Mouse (Mus musculus): ENCODE results near the gene Bnip1. TPM values are rescaled to one million over a fixed set of nuclear protein-coding genes. Genes with fewer than 3 reads are reported as not detected.

Gene Bnip1
- polyA plus RNA-seq, 1 experiment = 21.4 TPM

DNA sequence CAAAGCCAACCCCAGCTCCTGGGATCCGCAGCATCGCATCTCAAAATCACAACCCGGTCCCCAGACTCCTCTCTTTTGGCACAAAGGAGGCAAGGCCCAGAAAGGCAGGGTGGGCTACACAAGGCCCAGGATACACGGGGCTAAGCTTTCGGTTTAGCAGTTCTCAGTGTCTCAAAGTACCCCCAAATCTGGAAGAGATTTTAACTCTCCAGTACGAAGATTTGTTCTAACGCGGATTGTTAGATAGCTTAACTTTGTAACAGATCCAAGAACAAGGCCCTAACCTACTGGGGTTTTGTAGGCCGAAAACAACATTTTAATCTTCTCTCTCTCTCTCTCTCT, 59.5 kb downstream of the Bnip1 start:
- Histone ChIP-seq H3K27me3 (replicated peaks; ENCODE audit: control insufficient read depth, insufficient read depth, low read length) (peaks cover 19% of the 10 kb centered on the region), H3K4me1 (ENCODE audit: control insufficient read depth, insufficient read depth, low read length) (no peaks in the 10 kb centered on the region), H3K36me3 (ENCODE audit: control insufficient read depth, insufficient read depth, low read length) (no peaks in the 10 kb centered on the region), H3K27ac (ENCODE audit: insufficient read depth, low read depth, low read length) (no peak overlapping the region), H3K4me3 (ENCODE audit: insufficient read depth, low read depth, low read length) (no peak overlapping the region)
- no peak for DNase-seq
- 23% methylated on average over 9 of the region's 9 CpGs for WGBS
- TF ChIP-seq POLR2A (IDR thresholded peaks at IDR 0.05; ENCODE audit: low read depth, low read length) (no peak), CTCF (conservative IDR thresholded peaks at IDR 0.05; ENCODE audit: insufficient read depth, insufficient read length, low read depth, low read length) (no peak)

GRCm38 (mm10) chr17:26840922-26841731, 60.3 kb downstream of the Bnip1 start:
- 4% methylated on average over 48 of the region's 48 CpGs for WGBS

DNA sequence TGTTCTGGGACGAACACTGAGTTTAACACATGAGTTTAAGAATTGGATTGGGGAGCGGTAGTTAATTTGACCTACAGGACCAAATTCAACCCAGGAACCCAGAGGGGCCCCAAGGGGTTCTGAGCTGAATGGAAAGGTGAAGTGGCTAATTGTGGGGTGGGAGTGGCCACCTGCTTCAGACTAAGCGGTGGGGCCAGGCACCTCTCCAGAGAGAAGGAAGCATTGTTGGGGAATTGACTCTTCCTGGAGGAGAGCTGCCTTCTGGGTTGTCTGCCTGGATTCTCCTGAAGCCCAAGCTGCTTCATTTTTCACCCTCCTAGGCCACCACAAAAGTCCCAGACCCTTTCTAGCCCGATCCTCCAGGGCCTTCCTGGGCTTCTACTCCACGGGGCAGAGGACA, 61.1 kb downstream of the Bnip1 start:
- Histone ChIP-seq H3K36me3 (ENCODE audit: control insufficient read depth, insufficient read depth, low read length) (no peaks in the 10 kb centered on the region), H3K4me3 (ENCODE audit: insufficient read depth, low read depth, low read length) (no peak overlapping the region), H3K4me1 (ENCODE audit: control insufficient read depth, insufficient read depth, low read length) (no peaks in the 10 kb centered on the region), H3K27ac (ENCODE audit: insufficient read depth, low read depth, low read length) (no peak overlapping the region), H3K27me3 (replicated peaks; ENCODE audit: control insufficient read depth, insufficient read depth, low read length) (peaks cover 17% of the 10 kb centered on the region)
- TF ChIP-seq POLR2A (IDR thresholded peaks at IDR 0.05; ENCODE audit: low read depth, low read length) (no peak), CTCF (conservative IDR thresholded peaks at IDR 0.05; ENCODE audit: insufficient read depth, insufficient read length, low read depth, low read length) (no peak)
- 9% methylated on average over 5 of the region's 5 CpGs for WGBS
- no peak for DNase-seq

More at GRCm38 (mm10) chr17:26840922-26841731, 60.3 kb downstream of the Bnip1 start:
- Histone ChIP-seq H3K27me3 (replicated peaks; ENCODE audit: control insufficient read depth, insufficient read depth, low read length) (peaks cover 18% of the 10 kb centered on the region), H3K4me3 (ENCODE audit: insufficient read depth, low read depth, low read length) (no peak overlapping the region), H3K27ac (ENCODE audit: insufficient read depth, low read depth, low read length) (no peak overlapping the region), H3K36me3 (ENCODE audit: control insufficient read depth, insufficient read depth, low read length) (no peaks in the 10 kb centered on the region), H3K4me1 (ENCODE audit: control insufficient read depth, insufficient read depth, low read length) (no peaks in the 10 kb centered on the region)
- TF ChIP-seq POLR2A (IDR thresholded peaks at IDR 0.05; ENCODE audit: low read depth, low read length) (no peak), CTCF (conservative IDR thresholded peaks at IDR 0.05; ENCODE audit: insufficient read depth, insufficient read length, low read depth, low read length) (no peak)
- DNase-seq = no peak

Other genes with a start within 250 kb of the Bnip1 start
- gene Ergic1, start 219.6 kb upstream of the Bnip1 start, polyA plus RNA-seq (2012; rRNA removed) = 131 and 141 TPM in 2 replicates
- gene Dusp1, start 218.9 kb upstream of the Bnip1 start, polyA plus RNA-seq (2012; rRNA removed) = 52.4 and 66.1 TPM in 2 replicates
- 399 and 450 TPM in 2 replicates for gene Atp6v0e, start 117.8 kb upstream of the Bnip1 start, polyA plus RNA-seq (2012; rRNA removed)
- gene Crebrf, start 65.4 kb upstream of the Bnip1 start, polyA plus RNA-seq (2012; rRNA removed) = 7.4 and 9.1 TPM in 2 replicates
- 0.05 TPM in 1 of 2 replicates, not detected in the other for gene Nkx2-5, start 63.9 kb downstream of the Bnip1 start, polyA plus RNA-seq (2012; rRNA removed)
- 1.3 and 1.5 TPM in 2 replicates for gene Kifc5b, start 136.0 kb downstream of the Bnip1 start, polyA plus RNA-seq (2012; rRNA removed)
- 41.2 and 52.0 TPM in 2 replicates for gene Phf1, start 152.0 kb downstream of the Bnip1 start, polyA plus RNA-seq (2012; rRNA removed)
- 145 and 183 TPM in 2 replicates for gene Cuta, start 158.5 kb downstream of the Bnip1 start, polyA plus RNA-seq (2012; rRNA removed)
- 14.8 and 16.8 TPM in 2 replicates for gene Syngap1, start 160.2 kb downstream of the Bnip1 start, polyA plus RNA-seq (2012; rRNA removed)
- gene Zbtb9, start 192.1 kb downstream of the Bnip1 start, polyA plus RNA-seq (2012; rRNA removed) = 6.5 and 10.0 TPM in 2 replicates
- 36.6 and 39.4 TPM in 2 replicates for gene Bak1, start 247.9 kb downstream of the Bnip1 start, polyA plus RNA-seq (2012; rRNA removed)